Mouse (Mus musculus) neutrophil, adult 59 days (primary cell): Measurements from ENCODE around the gene Tmem200c. TPM values are rescaled to one million over a fixed set of nuclear protein-coding genes. Genes with fewer than 3 reads are reported as not detected.

Experiments
- total RNA-seq, 2 experiments: library from RNA; stranded (reverse); gene quantifications; 1 replicate in 1 of 2; 2 replicates in 1 of 2; pipeline ENCODE4 v1.2.4; 2023

Tmem200c gene
- total RNA-seq: not detected

GRCm38 (mm10) chr17:68826323-68826722 lies at the start of gene Tmem200c:
TSS of gene Tmem200c (plus strand) at chr17:68826623.

Other genes with a start within 250 kb of the Tmem200c start
- 1 to 10 TPM in 1 of 2 experiments, under 1 TPM in 1; 0.76 to 1.0 TPM for gene Epb41l3, start 249.1 kb downstream of the Tmem200c start, total RNA-seq